Comparison of ENCODE assay signal across 8 mouse cellular contexts in the genomic region with DNA sequence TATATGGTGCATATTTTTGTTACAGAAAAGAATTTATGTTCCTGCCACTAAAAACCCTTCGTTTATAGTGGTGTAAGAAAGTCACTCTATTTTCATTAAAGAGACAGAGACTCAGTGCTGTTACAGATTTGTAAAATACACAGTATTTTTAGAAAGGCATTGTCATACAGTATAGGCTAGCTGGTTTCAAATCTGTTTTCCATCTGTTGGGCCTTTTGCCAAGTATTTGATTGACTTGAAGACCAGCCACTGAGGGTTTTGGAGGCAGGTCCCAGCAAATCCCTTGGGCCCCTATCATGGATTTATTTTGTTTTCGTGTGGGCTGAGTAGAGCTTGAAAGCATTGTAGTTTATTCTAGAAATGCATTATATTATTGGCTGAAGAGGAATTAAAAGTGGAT. TPM values are rescaled to one million over a fixed set of nuclear protein-coding genes. Genes with fewer than 3 reads are reported as not detected.
DNase-seq lines count a peak whose midpoint lies in the region; ATAC-seq lines count a peak whose summit lies in the region.

No protein-coding gene starts in this region.

- peaks cover 40% of the 10 kb centered on the region for H3K4me1 ChIP-seq in erythroblast, embryonic 14.5 days (ENCODE audit: control insufficient read depth)
- peaks cover 9% of the 10 kb centered on the region for H3K4me1 ChIP-seq in intestine, embryonic 16.5 days (ENCODE audit: control insufficient read depth, insufficient read depth, low read length)
- H3K4me1 ChIP-seq in midbrain, embryonic 11.5 days (ENCODE audit: control insufficient read depth, insufficient read depth, low read length) = peaks cover 14% of the 10 kb centered on the region

- H3K36me3 ChIP-seq in erythroblast, embryonic 14.5 days (ENCODE audit: control insufficient read depth) = peaks cover 48% of the 10 kb centered on the region
- no peaks in the 10 kb centered on the region for H3K36me3 ChIP-seq in intestine, embryonic 16.5 days (ENCODE audit: control insufficient read depth, insufficient read depth, low read length)
- peaks cover 9% of the 10 kb centered on the region for H3K36me3 ChIP-seq in midbrain, embryonic 11.5 days (ENCODE audit: control insufficient read depth, insufficient read depth, low read length)

- 10% methylated on average over 2 of the region's 2 CpGs for WGBS in intestine, embryonic 16.5 days
- 45% methylated on average over 2 of the region's 2 CpGs for WGBS in midbrain, embryonic 11.5 days

- peak overlapping the region; percentile 70 for H3K4me3 ChIP-seq in erythroblast, embryonic 14.5 days (replicated peaks)
- H3K4me3 ChIP-seq in intestine, embryonic 16.5 days (ENCODE audit: low read length) = peak overlapping the region; percentile 96
- H3K4me3 ChIP-seq in midbrain, embryonic 11.5 days (ENCODE audit: low read depth, low read length) = peak overlapping the region; percentile 96

- no peaks in the 10 kb centered on the region for H3K27me3 ChIP-seq in erythroblast, embryonic 14.5 days (ENCODE audit: control insufficient read depth)
- no peaks in the 10 kb centered on the region for H3K27me3 ChIP-seq in intestine, embryonic 16.5 days (replicated peaks; ENCODE audit: control insufficient read depth, insufficient read depth, low read length)
- H3K27me3 ChIP-seq in midbrain, embryonic 11.5 days (ENCODE audit: control insufficient read depth, insufficient read depth, low read length) = no peaks in the 10 kb centered on the region

- peaks cover 4% of the 10 kb centered on the region for H3K9me3 ChIP-seq in erythroblast, embryonic 14.5 days (ENCODE audit: control insufficient read depth, low read length)
- no peaks in the 10 kb centered on the region for H3K9me3 ChIP-seq in intestine, embryonic 16.5 days (ENCODE audit: control insufficient read depth, low read length)
- H3K9me3 ChIP-seq in midbrain, embryonic 11.5 days (ENCODE audit: control insufficient read depth, low read length) = no peaks in the 10 kb centered on the region

- intact Hi-C loops in left cerebral cortex, postnatal 14 days (cut with DNase I) = loop anchor here (5.0 kb wide), 1 partner anchor 81 kb away; no protein-coding TSS in a partner anchor

- peak; percentile 66 to 79 for DNase-seq in cerebellum, postnatal 25 days
- peak; percentile 42 to 64 for DNase-seq in gastrocnemius, postnatal 4 days (ENCODE audit: low spot score in 2 of 2)
- peak; percentile 65 to 89 for DNase-seq in left cerebral cortex, postnatal 14 days (ENCODE audit: low spot score in 2 of 2)
- no peak for DNase-seq in midbrain, embryonic 11.5 days (ENCODE audit: low spot score, missing footprints)
- peak; percentile 67 to 71 for DNase-seq in urinary bladder, postnatal 36 days (ENCODE audit: low spot score in 2 of 2)

- no peak for ATAC-seq in erythroblast, adult 5-6 weeks (replicated peaks; ENCODE audit: low FRiP score, poor library complexity, severe bottlenecking)
- no peak for ATAC-seq in intestine, embryonic 16.5 days
- ATAC-seq in midbrain, embryonic 11.5 days (ENCODE audit: low FRiP score) = no peak

- no peak overlapping the region for H3K9ac ChIP-seq in intestine, embryonic 16.5 days (ENCODE audit: low read depth, low read length)
- H3K9ac ChIP-seq in midbrain, embryonic 11.5 days (ENCODE audit: low read length) = 0 out of 2 replicates have a peak overlapping the region, but pooled peaks have one; percentile 15

- no peak overlapping the region for H3K27ac ChIP-seq in intestine, embryonic 16.5 days (ENCODE audit: low read length)
- H3K27ac ChIP-seq in midbrain, embryonic 11.5 days (ENCODE audit: low read depth, low read length) = no peak overlapping the region

- peak overlapping the region; percentile 88 for H3K4me2 ChIP-seq in intestine, embryonic 16.5 days (ENCODE audit: low read depth, low read length)
- H3K4me2 ChIP-seq in midbrain, embryonic 11.5 days = peak overlapping the region; percentile 61

RNA-seq across cellular contexts. Expression of gene Ppm1d, which starts 1.8 kb away (rescaled TPM):
- polyA plus RNA-seq in erythroblast, embryonic 14.5 days (2012) = 3.4 and 5.9 TPM in 2 replicates
- 58.6 and 66.0 TPM in 2 replicates for total RNA-seq in erythroblast, adult 5-6 weeks (2015; ENCODE audit: low replicate concordance)
- total RNA-seq in erythroblast, adult 5-6 weeks (2017; ENCODE audit: low replicate concordance) = 51.8 and 65.5 TPM in 2 replicates
- 10 to 100 TPM; 11.8 to 15.3 TPM for total RNA-seq in gastrocnemius, postnatal 4 days (2021)
- 8.3 and 8.7 TPM in 2 replicates for polyA plus RNA-seq in intestine, embryonic 16.5 days (2015; fragmentation: Nextera tagmentation; extraction: Ambion mirVana)
- 10 to 100 TPM; 18.1 to 18.9 TPM for total RNA-seq in left cerebral cortex, postnatal 14 days (2021)
- polyA plus RNA-seq in midbrain, embryonic 11.5 days (2014; fragmentation: Nextera tagmentation; extraction: Ambion mirVana) = 29.1 and 30.0 TPM in 2 replicates

RNA-seq across cellular contexts. Expression of gene Bcas3, which starts 40.1 kb away (rescaled TPM):
- polyA plus RNA-seq in erythroblast, embryonic 14.5 days (2012) = 24.3 and 25.9 TPM in 2 replicates
- 97.0 and 130 TPM in 2 replicates for total RNA-seq in erythroblast, adult 5-6 weeks (2015; ENCODE audit: low replicate concordance)
- total RNA-seq in erythroblast, adult 5-6 weeks (2017; ENCODE audit: low replicate concordance) = 136 and 143 TPM in 2 replicates
- total RNA-seq in gastrocnemius, postnatal 4 days (2021) = 10 to 100 TPM; 37.5 to 47.1 TPM
- 15.4 and 20.2 TPM in 2 replicates for polyA plus RNA-seq in intestine, embryonic 16.5 days (2015; fragmentation: Nextera tagmentation; extraction: Ambion mirVana)
- 10 to 100 TPM; 58.3 to 59.5 TPM for total RNA-seq in left cerebral cortex, postnatal 14 days (2021)
- polyA plus RNA-seq in midbrain, embryonic 11.5 days (2014; fragmentation: Nextera tagmentation; extraction: Ambion mirVana) = 29.9 and 30.2 TPM in 2 replicates
